Mouse (Mus musculus) CH12.LX (cell line): ENCODE data around the gene Atp2b2. TPM values are rescaled to one million over a fixed set of nuclear protein-coding genes. Genes with fewer than 3 reads are reported as not detected.

Source experiments
- DNase-seq: peaks from one replicate; pipeline ENCODE4 v3.0.0-alpha.2; 2013; ENCODE audit errors: extremely low read depth
- H3K27ac ChIP-seq: 2 replicates; pipeline ENCODE4 v1.5.1; 2012; ENCODE audit warnings: low read depth, mild to moderate bottlenecking, control low read depth, moderate library complexity; ENCODE audit not compliant: insufficient read depth
- H3K27me3 ChIP-seq: replicated peaks from 2 replicates; pipeline ENCODE3; 2012; ENCODE audit warnings: inconsistent platforms
- H3K36me3 ChIP-seq, 2 experiments: replicated peaks in 1 of 2; 2 replicates each; pipeline versions ENCODE3 to v1.6.1; 2012; ENCODE audit warnings: inconsistent platforms in 1 of 2, low read length in 1 of 2, mild to moderate bottlenecking in 1 of 2, mixed read lengths in 1 of 2, moderate library complexity in 1 of 2; ENCODE audit not compliant: control insufficient read depth in 1 of 2, insufficient read depth in 1 of 2
- H3K4me1 ChIP-seq, 2 experiments: 2 replicates each; pipeline ENCODE4 v1.6.1; 2012; ENCODE audit warnings: inconsistent platforms in 1 of 2, moderate library complexity in 1 of 2; ENCODE audit not compliant: insufficient read depth in 2 of 2, control insufficient read depth in 1 of 2
- H3K4me2 ChIP-seq: 2 replicates; pipeline ENCODE4 v1.6.1; 2012; ENCODE audit warnings: low read depth, mild to moderate bottlenecking, control low read depth; ENCODE audit not compliant: poor library complexity, insufficient read depth, severe bottlenecking
- H3K4me3 ChIP-seq, 3 experiments: fragments of 150-350 bp in 1 of 3; sonication (generic) in 1 of 3; replicated peaks in 1 of 3; 2 replicates each; pipeline versions ENCODE3 to v1.5.1; 2011 to 2012; ENCODE audit warnings: low read depth in 2 of 3, low read length in 2 of 3, mild to moderate bottlenecking in 2 of 3, moderate library complexity in 2 of 3, control low read depth in 1 of 3, improper control_type of control experiment in 1 of 3, inconsistent platforms in 1 of 3, mixed read lengths in 1 of 3; ENCODE audit not compliant: poor library complexity in 1 of 3
- H3K79me2 ChIP-seq: replicated peaks from 2 replicates; pipeline ENCODE4 v1.6.1; 2012; ENCODE audit warnings: mild to moderate bottlenecking, moderate library complexity; ENCODE audit not compliant: control insufficient read depth, poor library complexity, insufficient read depth, severe bottlenecking; ENCODE audit errors: extremely low read depth
- H3K9ac ChIP-seq: 2 replicates; pipeline ENCODE4 v1.6.1; 2012; ENCODE audit warnings: low read depth, mild to moderate bottlenecking, control low read depth, moderate library complexity; ENCODE audit not compliant: insufficient read depth
- H3K9me3 ChIP-seq: replicated peaks from 2 replicates; pipeline ENCODE3; 2012; ENCODE audit warnings: low read length, inconsistent platforms, mixed read lengths
- BHLHE40 ChIP-seq: IDR thresholded peaks from 2 replicates; pipeline ENCODE4 v1.6.1; 2011; ENCODE audit warnings: mild to moderate bottlenecking, low read depth, low read length, improper control_type of control experiment
- CHD2 ChIP-seq: IDR thresholded peaks from 2 replicates; pipeline ENCODE4 v1.6.1; 2011; ENCODE audit warnings: low read length, improper control_type of control experiment
- CTCF ChIP-seq, 2 experiments: IDR thresholded peaks in 1 of 2; conservative IDR thresholded peaks in 1 of 2; 2 replicates each; pipeline ENCODE4 v1.5.1; 2011 to 2012; ENCODE audit warnings: low read depth in 2 of 2, low read length in 2 of 2, improper control_type of control experiment in 1 of 2, inconsistent platforms in 1 of 2, mild to moderate bottlenecking in 1 of 2, moderate library complexity in 1 of 2
- E2F4 ChIP-seq: IDR thresholded peaks from 2 replicates; pipeline ENCODE4 v1.6.1; 2011; ENCODE audit warnings: low read depth, low read length, improper control_type of control experiment; ENCODE audit not compliant: insufficient replicate concordance
- ETS1 ChIP-seq: conservative IDR thresholded peaks from 2 replicates; pipeline ENCODE4 v1.6.1; 2012; ENCODE audit warnings: low read depth, mild to moderate bottlenecking, inconsistent platforms, low read length, improper control_type of control experiment, moderate library complexity
- GABPA ChIP-seq: IDR thresholded peaks from 2 replicates; pipeline ENCODE4 v1.6.1; 2012; ENCODE audit warnings: low read depth, low read length, improper control_type of control experiment, inconsistent platforms; ENCODE audit not compliant: insufficient replicate concordance
- HCFC1 ChIP-seq: IDR thresholded peaks from 2 replicates; pipeline ENCODE4 v1.6.1; 2012; ENCODE audit warnings: low read depth, mild to moderate bottlenecking, inconsistent platforms, low read length, improper control_type of control experiment
- IRF4 ChIP-seq: IDR thresholded peaks from 2 replicates; pipeline ENCODE4 v1.6.1; 2014; ENCODE audit warnings: low read depth, mild to moderate bottlenecking, inconsistent platforms, low read length, improper control_type of control experiment
- MAX ChIP-seq: IDR thresholded peaks from 2 replicates; pipeline ENCODE4 v1.6.1; 2011; ENCODE audit warnings: low read length, improper control_type of control experiment
- MAZ ChIP-seq: IDR thresholded peaks from 2 replicates; pipeline ENCODE4 v1.6.1; 2012; ENCODE audit warnings: low read depth, mild to moderate bottlenecking, inconsistent platforms, low read length, improper control_type of control experiment, moderate library complexity
- MEF2A ChIP-seq: IDR thresholded peaks from 2 replicates; pipeline ENCODE4 v1.6.1; 2014; ENCODE audit warnings: low read depth, mild to moderate bottlenecking, inconsistent platforms, low read length, improper control_type of control experiment, borderline replicate concordance
- NELFE ChIP-seq: IDR thresholded peaks from 2 replicates; pipeline ENCODE4 v1.6.1; 2011; ENCODE audit warnings: low read depth, low read length, improper control_type of control experiment
- NRF1 ChIP-seq: IDR thresholded peaks from 2 replicates; pipeline ENCODE4 v1.6.1; 2014; ENCODE audit warnings: low read depth, mild to moderate bottlenecking, inconsistent platforms, low read length, improper control_type of control experiment, moderate library complexity
- POLR2AphosphoS2 ChIP-seq: IDR thresholded peaks from 2 replicates; pipeline ENCODE4 v1.6.1; 2011; ENCODE audit warnings: low read depth, low read length, improper control_type of control experiment
- RAD21 ChIP-seq: IDR thresholded peaks from 2 replicates; pipeline ENCODE4 v1.6.1; 2011; ENCODE audit warnings: low read depth, mild to moderate bottlenecking, low read length, improper control_type of control experiment, moderate library complexity
- RCOR1 ChIP-seq: conservative IDR thresholded peaks from 2 replicates; pipeline ENCODE4 v1.6.1; 2012; ENCODE audit warnings: low read depth, mild to moderate bottlenecking, inconsistent platforms, low read length, improper control_type of control experiment
- SMC3 ChIP-seq: IDR thresholded peaks from 2 replicates; pipeline ENCODE4 v1.6.1; 2011; ENCODE audit warnings: low read depth, low read length, improper control_type of control experiment
- TCF12 ChIP-seq: IDR thresholded peaks from 2 replicates; pipeline ENCODE4 v1.6.1; 2014; ENCODE audit warnings: low read depth, mild to moderate bottlenecking, inconsistent platforms, low read length, improper control_type of control experiment
- USF1 ChIP-seq: IDR thresholded peaks from 2 replicates; pipeline ENCODE4 v1.6.1; 2014; ENCODE audit warnings: low read depth, mild to moderate bottlenecking, inconsistent platforms, low read length, improper control_type of control experiment
- USF2 ChIP-seq: conservative IDR thresholded peaks from 2 replicates; pipeline ENCODE4 v1.6.1; 2011; ENCODE audit warnings: low read depth, low read length, improper control_type of control experiment
- ZC3H11A ChIP-seq: IDR thresholded peaks from 2 replicates; pipeline ENCODE4 v1.6.1; 2012; ENCODE audit warnings: low read depth, mild to moderate bottlenecking, inconsistent platforms, low read length, improper control_type of control experiment
- ZMIZ1 ChIP-seq: IDR thresholded peaks from 2 replicates; pipeline ENCODE4 v1.6.1; 2012; ENCODE audit warnings: low read depth, mild to moderate bottlenecking, inconsistent platforms, low read length, improper control_type of control experiment
- dilution Hi-C: fragments of 300-500 bp; cut with MboI; formaldehyde crosslinking; loops from 2 replicates; pipeline ENCODE4 v1.14.3; 2020; ENCODE audit warnings: low sequenced_read_pairs; ENCODE audit not compliant: extremely low pct_unique_long_range_greater_than_20kb, extremely low pct_ligation_motif_present
- in situ Hi-C: fragments of 300-500 bp; cut with MboI; formaldehyde crosslinking; loops from 3 replicates; pipeline ENCODE4 v1.14.3; 2019; ENCODE audit warnings: low sequenced_read_pairs, low pct_ligation_motif_present, low pct_unique_long_range_greater_than_20kb, mixed read lengths
- polyA plus RNA-seq: library from polyadenylated mRNA; unstranded; fragments of >175 nt; gene quantifications from 2 replicates; pipeline ENCODE4 v1.2.1, GENCODE M21; 2012; ENCODE audit warnings: low read depth; ENCODE audit not compliant: insufficient read length
- total RNA-seq, 2 experiments: library from RNA; depleted of rRNA; stranded (reverse); fragments of 300-350 nt in 1 of 2; fragments of >200 nt in 1 of 2; gene quantifications; 2 replicates each; pipeline ENCODE4 v1.2.3; 2012 to 2014

The Atp2b2 gene
- total and polyA plus RNA-seq, 3 experiments, result not detected

DNA sequence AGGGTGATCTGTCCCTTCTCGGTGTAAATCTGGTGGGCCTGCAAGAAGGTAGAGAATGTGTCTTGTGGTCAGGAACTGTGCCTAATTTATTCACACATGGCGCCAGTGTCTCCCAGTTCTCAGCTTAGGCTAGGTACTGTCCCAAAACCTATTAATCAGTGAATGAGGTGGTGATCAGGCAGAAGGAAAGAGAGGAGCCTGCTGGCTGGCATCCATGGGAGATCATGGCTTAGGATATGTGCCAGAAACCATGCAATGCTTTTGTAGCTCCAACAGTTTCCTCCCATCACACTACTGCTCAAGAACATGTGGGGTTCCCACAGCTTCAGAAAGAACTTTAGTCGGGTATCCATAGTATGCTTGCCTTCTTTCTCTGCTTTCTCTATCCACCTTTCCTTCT lies 165.8 kb downstream of the Atp2b2 start:
- no peaks in the 10 kb centered on the region for H3K79me2 ChIP-seq
- H3K27me3 ChIP-seq, result peaks cover 92% of the 10 kb centered on the region
- no peaks in the 10 kb centered on the region for H3K4me1 ChIP-seq
- no peaks in the 10 kb centered on the region for H3K9me3 ChIP-seq
- H3K36me3 ChIP-seq, result no peaks in the 10 kb centered on the region
- no peak for DNase-seq
- H3K4me2 ChIP-seq, result no peak overlapping the region
- dilution Hi-C loops, result no loop called here
- in situ Hi-C loops, result no loop called here
- no peak overlapping the region for H3K9ac ChIP-seq
- H3K4me3 ChIP-seq, result no peak overlapping the region
- no peak for TF ChIP-seq BHLHE40
- no peak for TF ChIP-seq ETS1
- TF ChIP-seq E2F4, result no peak
- TF ChIP-seq NRF1, result no peak
- no peak for TF ChIP-seq MAX
- no peak for TF ChIP-seq GABPA
- no peak overlapping the region for H3K27ac ChIP-seq

DNA sequence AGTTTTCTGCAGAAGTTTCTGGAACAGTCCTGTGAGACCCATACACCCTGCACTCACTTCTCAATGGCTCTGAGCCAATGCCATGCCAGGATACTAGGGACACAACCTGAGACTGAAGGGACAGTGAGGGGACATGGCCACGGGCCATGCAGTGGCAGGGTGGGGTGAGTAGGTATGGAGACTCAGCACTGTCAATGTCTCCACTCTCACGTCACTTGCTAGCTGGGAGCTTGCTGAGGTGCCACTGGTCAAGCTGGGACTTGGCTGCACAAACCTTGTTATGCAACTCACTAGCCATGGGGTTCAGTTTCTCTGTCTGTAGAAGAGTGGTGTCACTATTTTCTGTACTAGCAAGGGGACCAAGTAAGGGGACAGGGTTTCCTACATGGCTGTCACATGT lies 167.2 kb downstream of the Atp2b2 start:
- TF ChIP-seq RAD21 (no peak), POLR2AphosphoS2 (no peak), ETS1 (no peak)
- TF ChIP-seq, all 38 proteins: peak for 0
- in situ Hi-C loops, result no loop called here
- H3K36me3 ChIP-seq, result no peaks in the 10 kb centered on the region
- dilution Hi-C loops, result no loop called here
- H3K27me3 ChIP-seq, result peaks cover 91% of the 10 kb centered on the region
- DNase-seq, result no peak
- H3K27ac ChIP-seq, result no peak overlapping the region
- no peaks in the 10 kb centered on the region for H3K9me3 ChIP-seq
- H3K4me1 ChIP-seq, result no peaks in the 10 kb centered on the region
- no peak overlapping the region for H3K4me2 ChIP-seq
- H3K79me2 ChIP-seq, result no peaks in the 10 kb centered on the region
- no peak overlapping the region for H3K9ac ChIP-seq
- no peak overlapping the region for H3K4me3 ChIP-seq

DNA sequence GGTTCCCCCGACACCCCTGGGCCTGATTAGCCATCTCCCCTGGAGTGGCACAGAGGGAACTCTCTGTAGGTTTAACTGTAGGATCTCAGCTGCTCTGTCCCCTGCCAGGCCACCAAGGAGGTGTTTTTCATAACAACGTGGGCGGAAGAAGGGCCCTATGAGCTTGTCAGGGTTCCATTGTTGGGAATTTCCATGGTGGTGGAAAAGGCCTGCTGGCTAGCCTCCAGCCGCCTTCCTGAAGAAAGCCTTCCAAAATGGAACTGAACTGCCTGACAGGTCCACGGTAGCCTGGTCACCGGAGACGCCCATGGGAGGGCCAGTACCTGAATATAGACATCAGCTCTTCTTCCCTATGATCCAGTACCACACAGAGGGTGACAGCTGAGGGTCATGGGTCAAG lies 169.8 kb downstream of the Atp2b2 start:
- dilution Hi-C loops, result no loop called here
- TF ChIP-seq CHD2, result no peak
- no peak for TF ChIP-seq SMC3
- TF ChIP-seq USF1, result no peak
- TF ChIP-seq POLR2AphosphoS2, result no peak
- no peak for TF ChIP-seq RAD21
- no peak for TF ChIP-seq NELFE
- no peak for TF ChIP-seq IRF4
- no peak for TF ChIP-seq NRF1
- no peak for TF ChIP-seq RCOR1
- no peak for TF ChIP-seq TCF12
- TF ChIP-seq CTCF (conservative IDR thresholded peaks at IDR 0.05 in 1 of 2, IDR thresholded peaks at IDR 0.05 in 1 of 2; ENCODE audit: low read depth in 2 of 2, low read length in 2 of 2), result no peak
- TF ChIP-seq USF2, result no peak
- TF ChIP-seq GABPA, result no peak
- TF ChIP-seq ZMIZ1, result no peak
- no peak for TF ChIP-seq MAX
- no peak for TF ChIP-seq ZC3H11A
- TF ChIP-seq MEF2A, result no peak
- no peak for TF ChIP-seq BHLHE40
- TF ChIP-seq HCFC1, result no peak
- no peak for TF ChIP-seq MAZ

More for the DNA sequence above, 169.8 kb downstream of the Atp2b2 start:
- Histone ChIP-seq H3K79me2 (no peaks in the 10 kb centered on the region), H3K27ac (no peak overlapping the region), H3K36me3 (no peaks in the 10 kb centered on the region), H3K4me2 (no peak overlapping the region), H3K9me3 (no peaks in the 10 kb centered on the region), H3K27me3 (peaks cover 85% of the 10 kb centered on the region), H3K4me1 (peaks cover 0 to 2% of the 10 kb centered on the region in 2 experiments; a peak in 1 of 4 replicates), H3K4me3 (no peak overlapping the region), H3K9ac (no peak overlapping the region)
- in situ Hi-C loops, result no loop called here
- no peak for DNase-seq
